Mouse (Mus musculus): Measurements from ENCODE around the gene Cdc34. TPM values are rescaled to one million over a fixed set of nuclear protein-coding genes. Genes with fewer than 3 reads are reported as not detected.
A peak's percentile ranks its signal among the peaks of the same experiment; 100 is the strongest.

Gene Cdc34
- polyA plus RNA-seq, 1 experiment = 96.3 TPM

DNA sequence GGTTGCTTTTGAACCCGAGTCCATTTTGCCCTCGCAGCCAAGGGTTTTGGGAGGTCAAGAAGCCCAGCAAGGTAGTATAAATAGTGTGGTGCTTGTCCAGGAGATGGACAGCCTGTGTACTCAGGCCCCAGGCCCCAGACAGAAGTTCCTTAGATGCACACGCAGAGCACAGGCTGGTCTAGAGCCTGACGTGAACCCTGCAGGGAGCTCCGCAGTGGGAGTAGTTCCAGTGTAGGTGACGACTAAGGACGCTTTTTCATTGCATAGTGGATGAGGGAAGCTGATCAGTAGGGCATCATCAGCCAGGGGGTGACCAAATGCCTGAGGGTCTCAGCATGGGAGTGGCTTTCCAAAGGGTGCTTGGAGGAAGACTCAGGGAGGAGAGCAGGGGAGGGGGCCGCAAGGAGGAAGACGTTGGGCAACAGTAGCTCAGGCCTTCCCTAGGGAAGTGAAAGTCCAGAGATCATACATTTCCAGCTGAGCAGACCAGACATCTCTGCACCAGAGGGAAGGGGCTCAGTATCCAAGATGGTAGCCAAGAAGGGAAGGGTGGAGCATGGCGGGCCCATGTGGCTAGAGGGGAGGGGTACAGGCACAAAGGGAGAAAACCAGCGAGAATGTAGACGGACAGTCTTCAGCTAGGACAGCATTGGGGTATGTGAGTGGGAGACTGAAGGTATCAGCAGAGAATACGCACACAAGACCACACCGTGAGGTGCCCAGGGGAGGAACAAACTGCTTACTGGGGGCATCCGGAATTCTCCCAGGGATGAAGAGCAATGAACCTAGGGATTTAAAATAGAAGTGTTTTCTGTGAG is 11.7 kb upstream of the Cdc34 start:
- DNase-seq (ENCODE audit: extremely low spot score in 1 of 2, low spot score in 1 of 2) = no peak

GRCm38 (mm10) chr10:79671396-79672087 is 10.5 kb upstream of the Cdc34 start:
- no peak for DNase-seq (ENCODE audit: extremely low spot score in 1 of 2, low spot score in 1 of 2)

GRCm38 (mm10) chr10:79672088-79672455 is 9.9 kb upstream of the Cdc34 start:
- no peak for DNase-seq (ENCODE audit: extremely low spot score in 1 of 2, low spot score in 1 of 2)

DNA sequence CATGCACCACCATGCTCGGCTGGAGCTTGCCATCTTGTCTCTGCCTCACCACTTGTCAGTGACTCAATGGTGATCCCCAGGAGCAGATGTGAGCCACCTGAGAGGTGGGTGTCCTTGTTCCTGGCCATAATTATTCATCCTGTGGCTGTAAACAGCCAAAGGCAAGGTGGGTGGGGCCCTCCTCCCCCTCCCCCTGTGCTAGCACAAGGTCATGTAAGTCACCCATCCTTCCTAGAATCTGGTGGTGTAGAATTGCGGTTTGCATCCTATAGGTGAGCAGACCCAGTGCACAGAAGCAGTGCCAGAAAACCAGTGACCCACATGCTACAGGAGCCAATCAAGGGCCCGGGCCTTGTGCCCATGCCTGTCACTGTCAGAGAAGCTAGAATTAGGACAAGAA is 8.9 kb upstream of the Cdc34 start:
- DNase-seq (ENCODE audit: extremely low spot score in 1 of 2, low spot score in 1 of 2) = no peak

GRCm38 (mm10) chr10:79675346-79676035 is 6.5 kb upstream of the Cdc34 start:
- DNase-seq (ENCODE audit: extremely low spot score in 1 of 2, low spot score in 1 of 2) = no peak

GRCm38 (mm10) chr10:79680606-79681495 is 1.1 kb upstream of the Cdc34 start:
- DNase-seq (ENCODE audit: extremely low spot score in 1 of 2, low spot score in 1 of 2) = no peak

- no peak for DNase-seq (ENCODE audit: extremely low spot score in 1 of 2, low spot score in 1 of 2)
Measured at GRCm38 (mm10) chr10:79682551-79682915, 538 bp downstream of the Cdc34 start.

DNA sequence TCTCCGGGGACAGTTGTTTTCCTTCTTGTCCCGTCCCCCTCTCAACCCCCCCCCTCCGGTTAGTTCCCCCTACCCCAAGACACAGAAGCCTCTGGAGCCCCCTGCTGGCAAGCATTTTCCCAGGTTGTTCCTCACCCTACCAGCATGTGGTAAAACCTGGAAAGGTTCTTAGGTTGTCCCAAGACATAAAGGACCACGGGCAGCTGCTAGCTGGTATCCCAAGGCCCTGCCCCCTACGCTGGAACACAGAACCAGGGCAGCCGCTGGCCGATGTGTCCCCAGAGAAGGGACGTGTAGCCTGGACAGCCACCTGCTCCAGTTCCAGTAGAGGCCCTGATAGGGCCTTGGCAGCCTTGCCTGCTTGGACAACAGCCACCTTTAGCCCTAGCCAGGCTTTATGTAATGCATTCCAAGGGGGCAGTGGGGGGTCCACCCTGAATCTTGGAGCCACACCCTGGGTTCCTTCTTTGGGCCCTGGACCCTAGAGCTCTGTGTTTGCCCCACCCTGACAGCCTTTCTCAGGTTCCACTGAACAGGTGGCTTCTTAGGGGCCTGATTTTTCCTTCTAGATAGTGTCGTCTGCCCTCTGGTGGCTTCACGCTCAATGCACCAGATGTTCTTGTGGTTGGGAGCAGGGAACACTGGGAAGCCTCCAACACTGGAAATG is 1.1 kb downstream of the Cdc34 start:
- peak in 1 of 2 experiments; percentile 61 for DNase-seq (ENCODE audit: extremely low spot score in 1 of 2, low spot score in 1 of 2)

- DNase-seq (ENCODE audit: extremely low spot score in 1 of 2, low spot score in 1 of 2) = no peak
Measured at GRCm38 (mm10) chr10:79683726-79684640, 2.0 kb downstream of the Cdc34 start.

DNA sequence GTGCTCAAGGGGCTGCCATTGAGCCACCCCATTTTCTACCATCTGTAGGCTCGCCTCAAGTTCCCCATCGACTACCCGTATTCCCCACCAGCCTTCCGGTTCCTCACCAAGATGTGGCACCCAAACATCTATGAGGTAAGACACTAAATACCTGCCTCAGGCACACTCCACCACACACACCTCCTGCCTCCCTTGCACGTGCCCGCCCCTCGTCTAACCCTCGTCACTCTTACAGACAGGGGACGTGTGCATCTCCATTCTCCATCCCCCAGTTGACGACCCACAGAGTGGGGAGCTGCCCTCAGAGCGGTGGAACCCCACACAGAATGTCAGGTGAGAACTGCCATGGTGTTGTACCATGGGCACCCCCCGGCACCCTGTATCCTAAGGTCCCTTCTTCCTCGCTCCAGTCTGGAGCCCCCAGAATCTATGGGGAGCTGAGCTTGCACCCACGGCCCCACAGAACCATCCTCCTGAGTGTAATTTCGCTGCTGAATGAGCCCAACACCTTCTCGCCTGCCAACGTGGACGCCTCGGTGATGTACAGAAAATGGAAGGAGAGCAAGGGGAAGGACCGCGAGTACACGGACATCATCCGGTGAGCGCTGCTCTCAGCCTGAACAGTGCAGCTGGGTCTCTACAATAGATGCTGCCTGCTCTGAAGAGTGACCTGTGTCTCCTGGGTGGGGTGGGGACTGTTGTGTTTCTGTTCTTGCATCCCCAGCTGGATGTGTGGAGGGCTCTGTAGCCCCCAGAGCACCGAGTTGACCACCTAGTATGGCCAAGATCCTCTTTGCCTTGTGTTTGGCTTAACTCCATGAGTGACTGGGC is 3.0 kb downstream of the Cdc34 start:
- no peak for DNase-seq (ENCODE audit: extremely low spot score in 1 of 2, low spot score in 1 of 2)

DNA sequence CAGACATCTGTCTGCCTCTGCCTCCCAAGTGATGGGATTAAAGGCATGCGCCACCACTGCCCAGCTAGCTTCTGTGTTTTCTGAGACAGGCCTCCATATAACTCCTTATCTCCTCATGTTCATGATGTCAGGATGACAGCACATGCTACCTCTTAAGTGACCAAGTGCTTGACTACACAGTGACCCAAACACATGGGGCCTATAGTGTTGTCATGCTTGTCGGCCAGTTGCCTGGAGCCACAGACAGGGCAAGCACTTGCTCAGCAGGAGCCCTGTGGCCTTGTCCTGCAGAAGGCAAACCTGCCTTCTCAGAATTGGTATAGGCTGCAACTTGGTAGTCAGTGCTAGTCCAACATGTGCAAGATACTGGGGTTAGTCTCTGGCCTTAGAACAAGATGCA is 4.2 kb downstream of the Cdc34 start:
- DNase-seq (ENCODE audit: extremely low spot score in 1 of 2, low spot score in 1 of 2) = no peak

GRCm38 (mm10) chr10:79686691-79687090 is 4.7 kb downstream of the Cdc34 start:
- no peak for DNase-seq (ENCODE audit: extremely low spot score in 1 of 2, low spot score in 1 of 2)

DNA sequence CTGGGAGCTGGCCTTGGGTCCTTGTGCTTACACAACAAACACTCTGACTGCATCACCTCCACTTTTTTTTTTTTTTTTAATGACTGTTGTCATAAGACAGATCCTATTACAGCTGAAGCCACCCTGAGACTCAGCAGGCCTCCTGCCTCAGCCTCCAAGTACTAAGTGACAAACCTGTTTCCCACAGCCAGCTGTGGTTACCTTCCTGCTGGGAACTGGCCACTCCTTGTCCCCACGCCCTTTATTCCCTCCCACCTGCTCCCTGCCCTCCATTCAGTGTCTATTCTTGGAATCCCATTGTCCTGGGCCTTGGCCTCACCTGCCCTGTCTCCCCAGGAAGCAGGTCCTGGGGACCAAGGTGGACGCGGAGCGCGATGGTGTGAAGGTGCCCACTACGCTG is 5.5 kb downstream of the Cdc34 start:
- no peak for DNase-seq (ENCODE audit: extremely low spot score in 1 of 2, low spot score in 1 of 2)

- no peak for DNase-seq (ENCODE audit: extremely low spot score in 1 of 2, low spot score in 1 of 2)
Measured at GRCm38 (mm10) chr10:79688720-79689119, 6.7 kb downstream of the Cdc34 start, which contains the start of gene Gzmm. TSS of gene Gzmm (plus strand) at chr10:79689020.

GRCm38 (mm10) chr10:79689178-79689577 is 7.2 kb downstream of the Cdc34 start:
- DNase-seq (ENCODE audit: extremely low spot score in 1 of 2, low spot score in 1 of 2) = no peak

GRCm38 (mm10) chr10:79691986-79692548 is 10.1 kb downstream of the Cdc34 start:
- DNase-seq (ENCODE audit: extremely low spot score in 1 of 2, low spot score in 1 of 2) = no peak

- DNase-seq (ENCODE audit: extremely low spot score in 1 of 2, low spot score in 1 of 2) = no peak
Measured at GRCm38 (mm10) chr10:79693580-79694378, 11.8 kb downstream of the Cdc34 start.
